Mouse (Mus musculus) c-Kit-positive CD71-positive TER-119-negative erythroid progenitor cells, embryonic 14.5 days (primary cell): ENCODE results near the gene Mdn1.
A peak's percentile ranks its signal among the peaks of the same experiment; 100 is the strongest.

Source experiments
- DNase-seq: peaks from one replicate; pipeline ENCODE4 v3.0.0-alpha.2; 2013; ENCODE audit warnings: low read depth

Mdn1 gene

GRCm38 (mm10) chr4:32787110-32787509 is 130.2 kb downstream of the Mdn1 start:
- no peak for DNase-seq

- DNase-seq = no peak
These were observed 132.1 kb downstream of the Mdn1 start for GRCm38 (mm10) chr4:32789020-32789419.

GRCm38 (mm10) chr4:32798976-32799375 is 142.1 kb downstream of the Mdn1 start:
- no peak for DNase-seq

- DNase-seq = peak; percentile 59
These were observed 143.2 kb downstream of the Mdn1 start, which contains the start of gene Lyrm2 for GRCm38 (mm10) chr4:32799966-32800576. TSS of gene Lyrm2 (plus strand) at chr4:32800253.

GRCm38 (mm10) chr4:32800577-32801170 is 143.8 kb downstream of the Mdn1 start:
- DNase-seq = no peak

GRCm38 (mm10) chr4:32817478-32817877 is 160.6 kb downstream of the Mdn1 start:
- DNase-seq = no peak

- no peak for DNase-seq
These were observed 163.8 kb downstream of the Mdn1 start for GRCm38 (mm10) chr4:32820676-32821075.

GRCm38 (mm10) chr4:32824254-32824653 is 167.3 kb downstream of the Mdn1 start:
- DNase-seq = no peak
